Mouse (Mus musculus): Measurements from ENCODE around the gene Nfia. TPM values are rescaled to one million over a fixed set of nuclear protein-coding genes. Genes with fewer than 3 reads are reported as not detected.

Gene Nfia
- polyA plus RNA-seq, 1 experiment from 2014 or later, result 78.4 TPM

GRCm38 (mm10) chr4:97924414-97924813 lies 151.9 kb downstream of the Nfia start:
- Histone ChIP-seq H3K27ac (ENCODE audit: low read length) (peak overlapping the region; percentile 79), H3K4me1 (ENCODE audit: control insufficient read depth, insufficient read depth, low read length) (peaks cover 20% of the 10 kb centered on the region), H3K4me3 (ENCODE audit: low read depth, low read length) (no peak overlapping the region), H3K9me3 (ENCODE audit: control insufficient read depth, low read depth, low read length) (no peaks in the 10 kb centered on the region), H3K36me3 (ENCODE audit: control insufficient read depth, insufficient read depth, low read length) (no peaks in the 10 kb centered on the region), H3K9ac (replicated peaks; ENCODE audit: low read depth, low read length) (no peak overlapping the region), H3K4me2 (replicated peaks; ENCODE audit: low read depth, low read length) (no peak overlapping the region), H3K27me3 (ENCODE audit: control insufficient read depth, insufficient read depth, low read length) (no peaks in the 10 kb centered on the region)
- WGBS, result 40% methylated on average over 5 of the region's 5 CpGs
- ATAC-seq (ENCODE audit: insufficient number of reproducible peaks, insufficient read depth, low FRiP score, low read depth), result no peak

GRCm38 (mm10) chr4:97924855-97925254 lies 152.3 kb downstream of the Nfia start:
- H3K4me1 ChIP-seq (ENCODE audit: control insufficient read depth, insufficient read depth, low read length), result peaks cover 20% of the 10 kb centered on the region
- no peaks in the 10 kb centered on the region for H3K9me3 ChIP-seq (ENCODE audit: control insufficient read depth, low read depth, low read length)
- H3K9ac ChIP-seq (replicated peaks; ENCODE audit: low read depth, low read length), result no peak overlapping the region
- H3K36me3 ChIP-seq (ENCODE audit: control insufficient read depth, insufficient read depth, low read length), result no peaks in the 10 kb centered on the region
- no peaks in the 10 kb centered on the region for H3K27me3 ChIP-seq (ENCODE audit: control insufficient read depth, insufficient read depth, low read length)
- no peak for ATAC-seq (ENCODE audit: insufficient number of reproducible peaks, insufficient read depth, low FRiP score, low read depth)
- no peak overlapping the region for H3K4me2 ChIP-seq (replicated peaks; ENCODE audit: low read depth, low read length)
- 48% methylated on average over 3 of the region's 3 CpGs for WGBS
- H3K27ac ChIP-seq (ENCODE audit: low read length), result peak overlapping the region; percentile 79
- no peak overlapping the region for H3K4me3 ChIP-seq (ENCODE audit: low read depth, low read length)

- no peak overlapping the region for H3K4me2 ChIP-seq (replicated peaks; ENCODE audit: low read depth, low read length)
- H3K4me3 ChIP-seq (ENCODE audit: low read depth, low read length), result no peak overlapping the region
- no peaks in the 10 kb centered on the region for H3K9me3 ChIP-seq (ENCODE audit: control insufficient read depth, low read depth, low read length)
- H3K4me1 ChIP-seq (ENCODE audit: control insufficient read depth, insufficient read depth, low read length), result peaks cover 20% of the 10 kb centered on the region
- H3K27me3 ChIP-seq (ENCODE audit: control insufficient read depth, insufficient read depth, low read length), result no peaks in the 10 kb centered on the region
- H3K36me3 ChIP-seq (ENCODE audit: control insufficient read depth, insufficient read depth, low read length), result no peaks in the 10 kb centered on the region
- H3K27ac ChIP-seq (ENCODE audit: low read length), result peak overlapping the region; percentile 79; the same call in 1 of the 2 replicates
- 48% methylated on average over 4 of the region's 4 CpGs for WGBS
- no peak overlapping the region for H3K9ac ChIP-seq (replicated peaks; ENCODE audit: low read depth, low read length)
- no peak for ATAC-seq (ENCODE audit: insufficient number of reproducible peaks, insufficient read depth, low FRiP score, low read depth)
These were observed 153.1 kb downstream of the Nfia start for GRCm38 (mm10) chr4:97925644-97926043.

- Histone ChIP-seq H3K9ac (replicated peaks; ENCODE audit: low read depth, low read length) (no peak overlapping the region), H3K4me3 (ENCODE audit: low read depth, low read length) (no peak overlapping the region), H3K27me3 (ENCODE audit: control insufficient read depth, insufficient read depth, low read length) (no peaks in the 10 kb centered on the region), H3K36me3 (ENCODE audit: control insufficient read depth, insufficient read depth, low read length) (no peaks in the 10 kb centered on the region), H3K9me3 (ENCODE audit: control insufficient read depth, low read depth, low read length) (no peaks in the 10 kb centered on the region), H3K4me1 (ENCODE audit: control insufficient read depth, insufficient read depth, low read length) (peaks cover 20% of the 10 kb centered on the region), H3K4me2 (replicated peaks; ENCODE audit: low read depth, low read length) (no peak overlapping the region), H3K27ac (ENCODE audit: low read length) (no peak overlapping the region)
- ATAC-seq (ENCODE audit: insufficient number of reproducible peaks, insufficient read depth, low FRiP score, low read depth), result no peak
- 64% methylated on average over 5 of the region's 5 CpGs for WGBS
These were observed 154.2 kb downstream of the Nfia start for GRCm38 (mm10) chr4:97926607-97927308.

- 52% methylated on average over 3 of the region's 3 CpGs for WGBS
- no peak overlapping the region for H3K4me2 ChIP-seq (replicated peaks; ENCODE audit: low read depth, low read length)
- H3K36me3 ChIP-seq (ENCODE audit: control insufficient read depth, insufficient read depth, low read length), result no peaks in the 10 kb centered on the region
- no peaks in the 10 kb centered on the region for H3K27me3 ChIP-seq (ENCODE audit: control insufficient read depth, insufficient read depth, low read length)
- ATAC-seq (ENCODE audit: insufficient number of reproducible peaks, insufficient read depth, low FRiP score, low read depth), result no peak
- H3K9ac ChIP-seq (replicated peaks; ENCODE audit: low read depth, low read length), result no peak overlapping the region
- H3K27ac ChIP-seq (ENCODE audit: low read length), result no peak overlapping the region
- H3K4me3 ChIP-seq (ENCODE audit: low read depth, low read length), result no peak overlapping the region
- no peaks in the 10 kb centered on the region for H3K9me3 ChIP-seq (ENCODE audit: control insufficient read depth, low read depth, low read length)
- peaks cover 21% of the 10 kb centered on the region for H3K4me1 ChIP-seq (ENCODE audit: control insufficient read depth, insufficient read depth, low read length)
These were observed 154.7 kb downstream of the Nfia start for GRCm38 (mm10) chr4:97927309-97927656.

- Histone ChIP-seq H3K4me1 (ENCODE audit: control insufficient read depth, insufficient read depth, low read length) (peaks cover 28% of the 10 kb centered on the region), H3K27me3 (ENCODE audit: control insufficient read depth, insufficient read depth, low read length) (no peaks in the 10 kb centered on the region), H3K27ac (ENCODE audit: low read length) (no peak overlapping the region), H3K9me3 (ENCODE audit: control insufficient read depth, low read depth, low read length) (no peaks in the 10 kb centered on the region), H3K4me3 (ENCODE audit: low read depth, low read length) (no peak overlapping the region), H3K36me3 (ENCODE audit: control insufficient read depth, insufficient read depth, low read length) (no peaks in the 10 kb centered on the region), H3K4me2 (replicated peaks; ENCODE audit: low read depth, low read length) (no peak overlapping the region), H3K9ac (replicated peaks; ENCODE audit: low read depth, low read length) (no peak overlapping the region)
- WGBS, result 94% methylated on average over 2 of the region's 2 CpGs
- no peak for ATAC-seq (ENCODE audit: insufficient number of reproducible peaks, insufficient read depth, low FRiP score, low read depth)
These were observed 163.8 kb downstream of the Nfia start for GRCm38 (mm10) chr4:97936371-97936770.

GRCm38 (mm10) chr4:97936912-97937311 lies 164.4 kb downstream of the Nfia start:
- Histone ChIP-seq H3K9me3 (ENCODE audit: control insufficient read depth, low read depth, low read length) (no peaks in the 10 kb centered on the region), H3K4me3 (ENCODE audit: low read depth, low read length) (no peak overlapping the region), H3K9ac (replicated peaks; ENCODE audit: low read depth, low read length) (no peak overlapping the region), H3K4me1 (ENCODE audit: control insufficient read depth, insufficient read depth, low read length) (peaks cover 28% of the 10 kb centered on the region), H3K27me3 (ENCODE audit: control insufficient read depth, insufficient read depth, low read length) (no peaks in the 10 kb centered on the region), H3K4me2 (replicated peaks; ENCODE audit: low read depth, low read length) (no peak overlapping the region), H3K27ac (ENCODE audit: low read length) (no peak overlapping the region), H3K36me3 (ENCODE audit: control insufficient read depth, insufficient read depth, low read length) (no peaks in the 10 kb centered on the region)
- no peak for ATAC-seq (ENCODE audit: insufficient number of reproducible peaks, insufficient read depth, low FRiP score, low read depth)
- 65% methylated on average over 3 of the region's 3 CpGs for whole genome bisulfite sequencing

GRCm38 (mm10) chr4:97939492-97939891 lies 167.0 kb downstream of the Nfia start:
- Histone ChIP-seq H3K4me1 (ENCODE audit: control insufficient read depth, insufficient read depth, low read length) (peaks cover 25% of the 10 kb centered on the region; the same call in 1 of the 2 replicates), H3K9ac (replicated peaks; ENCODE audit: low read depth, low read length) (no peak overlapping the region), H3K36me3 (ENCODE audit: control insufficient read depth, insufficient read depth, low read length) (no peaks in the 10 kb centered on the region), H3K4me3 (ENCODE audit: low read depth, low read length) (no peak overlapping the region), H3K27ac (ENCODE audit: low read length) (0 out of 2 replicates have a peak overlapping the region, but pooled peaks have one; percentile 21), H3K9me3 (ENCODE audit: control insufficient read depth, low read depth, low read length) (no peaks in the 10 kb centered on the region), H3K4me2 (replicated peaks; ENCODE audit: low read depth, low read length) (no peak overlapping the region), H3K27me3 (ENCODE audit: control insufficient read depth, insufficient read depth, low read length) (no peaks in the 10 kb centered on the region)
- WGBS, result 37% methylated on average over 4 of the region's 4 CpGs
- ATAC-seq (ENCODE audit: insufficient number of reproducible peaks, insufficient read depth, low FRiP score, low read depth), result no peak

Measured in stomach, embryonic 14.5 days (tissue).